Mouse (Mus musculus): Measurements from ENCODE around the gene Ahdc1. TPM values are rescaled to one million over a fixed set of nuclear protein-coding genes. Genes with fewer than 3 reads are reported as not detected.

Ahdc1 gene
- polyA plus RNA-seq (2016; fragmentation: Nextera tagmentation; extraction: Ambion mirVana) = 12.7 and 14.6 TPM in 2 replicates

GRCm38 (mm10) chr4:133011028-133011820 lies at the start of gene Ahdc1:
Gene Ahdc1 (plus strand): TSS chr4:133011260.
- Histone ChIP-seq H3K27ac (peak within 1 kb of the TSS; percentile 95), H3K27me3 (peaks cover 5% of the 10 kb centered on the region), H3K9me3 (no peaks in the 10 kb centered on the region), H3K4me2 (replicated peaks) (peak within 1 kb of the TSS; percentile 97), H3K9ac (peak within 1 kb of the TSS; percentile 93), H3K4me1 (peaks cover 38% of the 10 kb centered on the region), H3K4me3 (peak within 1 kb of the TSS; percentile 82), H3K36me3 (no peaks in the 10 kb centered on the region)
- under 1% methylated on average over 65 of the region's 66 CpGs for WGBS
- peak; percentile 72 for ATAC-seq (ENCODE audit: insufficient number of reproducible peaks, insufficient read depth, low FRiP score, low TSS enrichment)

- 79% methylated on average over 5 of the region's 5 CpGs for WGBS
- H3K27me3 ChIP-seq = no peaks in the 10 kb centered on the region
- H3K9me3 ChIP-seq = no peaks in the 10 kb centered on the region
- ATAC-seq (ENCODE audit: insufficient number of reproducible peaks, insufficient read depth, low FRiP score, low TSS enrichment) = no peak
- H3K36me3 ChIP-seq = no peaks in the 10 kb centered on the region
- H3K9ac ChIP-seq = no peak overlapping the region
- H3K27ac ChIP-seq = no peak overlapping the region
- H3K4me2 ChIP-seq (replicated peaks) = no peak overlapping the region
- H3K4me1 ChIP-seq = peaks cover 30% of the 10 kb centered on the region
- H3K4me3 ChIP-seq = no peak overlapping the region
These were observed 49.2 kb upstream of the Ahdc1 start for GRCm38 (mm10) chr4:132961866-132962265.

- no peak overlapping the region for H3K9ac ChIP-seq
- no peaks in the 10 kb centered on the region for H3K27me3 ChIP-seq
- no peak overlapping the region for H3K4me2 ChIP-seq (replicated peaks)
- ATAC-seq (ENCODE audit: insufficient number of reproducible peaks, insufficient read depth, low FRiP score, low TSS enrichment) = no peak
- WGBS = 90% methylated on average over 4 of the region's 4 CpGs
- H3K4me3 ChIP-seq = no peak overlapping the region
- peaks cover 30% of the 10 kb centered on the region for H3K4me1 ChIP-seq
- H3K27ac ChIP-seq = no peak overlapping the region
- no peaks in the 10 kb centered on the region for H3K36me3 ChIP-seq
- no peaks in the 10 kb centered on the region for H3K9me3 ChIP-seq
These were observed 48.4 kb upstream of the Ahdc1 start for GRCm38 (mm10) chr4:132962628-132963027.

GRCm38 (mm10) chr4:132963436-132963835 lies 47.6 kb upstream of the Ahdc1 start:
- no peaks in the 10 kb centered on the region for H3K36me3 ChIP-seq
- 38% methylated on average over 2 of the region's 2 CpGs for WGBS
- no peak overlapping the region for H3K4me2 ChIP-seq (replicated peaks)
- H3K4me1 ChIP-seq = peaks cover 33% of the 10 kb centered on the region
- H3K9ac ChIP-seq = no peak overlapping the region
- H3K4me3 ChIP-seq = no peak overlapping the region
- no peak for ATAC-seq (ENCODE audit: insufficient number of reproducible peaks, insufficient read depth, low FRiP score, low TSS enrichment)
- no peaks in the 10 kb centered on the region for H3K9me3 ChIP-seq
- no peaks in the 10 kb centered on the region for H3K27me3 ChIP-seq
- peak overlapping the region; percentile 50; the same call in 1 of the 2 replicates for H3K27ac ChIP-seq

GRCm38 (mm10) chr4:132964064-132964463 lies 47.0 kb upstream of the Ahdc1 start:
- WGBS = 39% methylated on average over 3 of the region's 3 CpGs
- Histone ChIP-seq H3K27me3 (no peaks in the 10 kb centered on the region), H3K4me1 (peaks cover 27% of the 10 kb centered on the region), H3K4me2 (replicated peaks) (no peak overlapping the region), H3K4me3 (no peak overlapping the region), H3K9ac (no peak overlapping the region), H3K9me3 (no peaks in the 10 kb centered on the region), H3K27ac (no peak overlapping the region), H3K36me3 (no peaks in the 10 kb centered on the region)
- ATAC-seq (ENCODE audit: insufficient number of reproducible peaks, insufficient read depth, low FRiP score, low TSS enrichment) = no peak

- Histone ChIP-seq H3K36me3 (no peaks in the 10 kb centered on the region), H3K9ac (no peak overlapping the region), H3K4me1 (peaks cover 23% of the 10 kb centered on the region), H3K27ac (no peak overlapping the region), H3K4me2 (replicated peaks) (no peak overlapping the region), H3K9me3 (no peaks in the 10 kb centered on the region), H3K4me3 (no peak overlapping the region), H3K27me3 (no peaks in the 10 kb centered on the region)
- WGBS = 41% methylated on average over 5 of the region's 5 CpGs
- ATAC-seq (ENCODE audit: insufficient number of reproducible peaks, insufficient read depth, low FRiP score, low TSS enrichment) = no peak
These were observed 46.6 kb upstream of the Ahdc1 start for GRCm38 (mm10) chr4:132964473-132964872.

GRCm38 (mm10) chr4:132968105-132968938 lies 42.7 kb upstream of the Ahdc1 start:
- Histone ChIP-seq H3K27me3 (peaks cover 9% of the 10 kb centered on the region), H3K4me1 (peaks cover 7% of the 10 kb centered on the region)
- 47% methylated on average over 6 of the region's 6 CpGs for WGBS

GRCm38 (mm10) chr4:132971601-132972000 lies 39.5 kb upstream of the Ahdc1 start:
- no peaks in the 10 kb centered on the region for H3K9me3 ChIP-seq
- peaks cover 39% of the 10 kb centered on the region for H3K27me3 ChIP-seq
- H3K27ac ChIP-seq = no peak overlapping the region
- WGBS = 74% methylated on average over 6 of the region's 6 CpGs
- H3K4me3 ChIP-seq = no peak overlapping the region
- peaks cover 22% of the 10 kb centered on the region for H3K4me1 ChIP-seq
- no peak overlapping the region for H3K4me2 ChIP-seq (replicated peaks)
- no peak for ATAC-seq (ENCODE audit: insufficient number of reproducible peaks, insufficient read depth, low FRiP score, low TSS enrichment)
- no peak overlapping the region for H3K9ac ChIP-seq
- no peaks in the 10 kb centered on the region for H3K36me3 ChIP-seq

More at GRCm38 (mm10) chr4:132968105-132968938, 42.7 kb upstream of the Ahdc1 start:
- Histone ChIP-seq H3K4me3 (no peak overlapping the region), H3K9me3 (no peaks in the 10 kb centered on the region), H3K27ac (peak overlapping the region; percentile 54; the same call in 1 of the 2 replicates), H3K36me3 (no peaks in the 10 kb centered on the region), H3K4me2 (replicated peaks) (no peak overlapping the region), H3K9ac (no peak overlapping the region)
- no peak for ATAC-seq (ENCODE audit: insufficient number of reproducible peaks, insufficient read depth, low FRiP score, low TSS enrichment)

- Histone ChIP-seq H3K4me2 (replicated peaks) (no peak overlapping the region), H3K27me3 (peaks cover 39% of the 10 kb centered on the region), H3K9me3 (no peaks in the 10 kb centered on the region), H3K9ac (no peak overlapping the region), H3K4me3 (no peak overlapping the region), H3K27ac (no peak overlapping the region), H3K36me3 (no peaks in the 10 kb centered on the region), H3K4me1 (peaks cover 22% of the 10 kb centered on the region)
- ATAC-seq (ENCODE audit: insufficient number of reproducible peaks, insufficient read depth, low FRiP score, low TSS enrichment) = no peak
- 56% methylated on average over 3 of the region's 3 CpGs for WGBS
These were observed 39.0 kb upstream of the Ahdc1 start for GRCm38 (mm10) chr4:132972101-132972500.

GRCm38 (mm10) chr4:132972556-132972955 lies 38.5 kb upstream of the Ahdc1 start:
- H3K36me3 ChIP-seq = no peaks in the 10 kb centered on the region
- no peak overlapping the region for H3K4me2 ChIP-seq (replicated peaks)
- 34% methylated on average over 2 of the region's 2 CpGs for WGBS
- H3K4me3 ChIP-seq = no peak overlapping the region
- peaks cover 22% of the 10 kb centered on the region for H3K4me1 ChIP-seq
- H3K27me3 ChIP-seq = peaks cover 39% of the 10 kb centered on the region
- no peaks in the 10 kb centered on the region for H3K9me3 ChIP-seq
- ATAC-seq (ENCODE audit: insufficient number of reproducible peaks, insufficient read depth, low FRiP score, low TSS enrichment) = no peak
- no peak overlapping the region for H3K27ac ChIP-seq
- H3K9ac ChIP-seq = no peak overlapping the region

GRCm38 (mm10) chr4:132973186-132973585 lies 37.9 kb upstream of the Ahdc1 start:
- WGBS = 39% methylated on average over 8 of the region's 8 CpGs
- no peaks in the 10 kb centered on the region for H3K36me3 ChIP-seq
- H3K4me3 ChIP-seq = no peak overlapping the region
- no peaks in the 10 kb centered on the region for H3K9me3 ChIP-seq
- H3K27me3 ChIP-seq = peaks cover 39% of the 10 kb centered on the region
- no peak overlapping the region for H3K4me2 ChIP-seq (replicated peaks)
- peaks cover 21% of the 10 kb centered on the region for H3K4me1 ChIP-seq
- no peak overlapping the region for H3K9ac ChIP-seq
- no peak for ATAC-seq (ENCODE audit: insufficient number of reproducible peaks, insufficient read depth, low FRiP score, low TSS enrichment)
- no peak overlapping the region for H3K27ac ChIP-seq

All from embryonic facial prominence, embryonic 12.5 days (tissue).